Mouse (Mus musculus) yolk sac, embryonic 10.5 days (tissue): ENCODE results near the gene Olfr1278.
"Not testable (repeated sequence)": the region's sequence is repeated elsewhere in the genome, so short reads cannot be mapped to it uniquely, and the experiment has no call there.

Source experiments
- DNase-seq: peaks from one replicate; pipeline ENCODE4 v3.0.0-alpha.2; 2017; ENCODE audit warnings: low spot score

Gene Olfr1278

DNA sequence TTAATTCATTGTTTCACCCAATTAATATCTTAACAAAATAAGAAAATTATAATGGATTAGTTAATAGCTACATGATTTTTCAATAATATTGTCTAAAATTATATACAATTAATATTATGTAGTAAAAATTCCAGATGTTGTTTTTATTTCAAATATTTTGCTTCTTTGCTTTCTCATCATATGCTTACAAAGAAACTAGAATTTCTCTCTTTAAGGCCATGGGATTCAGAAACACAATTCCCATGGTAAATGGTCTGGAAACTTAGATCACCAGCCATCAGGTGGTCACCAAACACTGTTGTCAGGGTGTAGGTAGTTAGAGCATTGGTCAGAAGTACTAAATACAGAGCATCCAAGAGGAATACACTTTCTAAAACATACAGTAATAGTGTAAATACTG lies at the start of gene Olfr1278:
Gene Olfr1278, plus strand, starts transcription at position 301 of the 400 bp plus-strand sequence.
- no peak for DNase-seq

DNA sequence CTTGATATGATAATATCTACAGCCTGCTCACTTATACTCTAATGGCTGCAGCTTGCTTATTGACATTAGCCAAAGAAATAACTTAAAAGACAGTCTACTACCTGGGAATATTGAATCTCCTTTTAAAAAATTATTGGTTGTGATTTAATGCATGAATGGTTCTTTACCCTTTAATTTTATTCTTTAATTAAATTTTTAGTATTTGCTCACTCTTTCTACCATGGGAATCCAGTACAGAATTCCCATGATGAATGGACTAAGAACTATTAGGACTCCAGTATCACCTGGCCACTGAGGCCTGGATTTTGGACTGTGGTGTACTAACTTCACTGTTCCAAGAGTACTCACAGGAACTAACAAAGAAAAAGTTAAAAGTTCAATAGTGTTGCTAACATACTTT lies 35.7 kb upstream of the Olfr1278 start, which contains the start of gene Olfr1276:
Gene Olfr1276, plus strand, starts transcription at position 301 of the 400 bp plus-strand sequence.
- no peak for DNase-seq

DNA sequence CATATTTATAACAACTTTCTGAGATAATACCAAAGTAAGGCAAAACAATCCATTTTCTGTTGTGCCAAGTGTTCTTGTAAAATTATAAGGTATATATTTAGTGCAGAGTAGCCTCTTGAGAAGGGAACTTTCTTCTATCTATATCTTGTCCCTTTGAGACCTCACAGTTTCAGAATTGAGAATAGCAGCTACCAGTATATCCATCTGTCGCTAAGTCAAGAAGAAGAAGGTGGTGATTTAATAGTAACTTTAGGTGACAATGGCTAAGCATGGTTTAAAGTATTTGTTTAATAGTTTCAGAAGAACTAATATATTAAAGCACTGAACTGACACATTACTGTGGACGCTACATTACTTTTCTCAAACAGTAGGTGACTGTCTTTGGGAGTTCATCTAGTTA lies 15.9 kb upstream of the Olfr1278 start, which contains the start of gene Olfr1277:
Gene Olfr1277, minus strand, starts transcription at position 101 of the 400 bp plus-strand sequence.
- DNase-seq, result no peak

DNA sequence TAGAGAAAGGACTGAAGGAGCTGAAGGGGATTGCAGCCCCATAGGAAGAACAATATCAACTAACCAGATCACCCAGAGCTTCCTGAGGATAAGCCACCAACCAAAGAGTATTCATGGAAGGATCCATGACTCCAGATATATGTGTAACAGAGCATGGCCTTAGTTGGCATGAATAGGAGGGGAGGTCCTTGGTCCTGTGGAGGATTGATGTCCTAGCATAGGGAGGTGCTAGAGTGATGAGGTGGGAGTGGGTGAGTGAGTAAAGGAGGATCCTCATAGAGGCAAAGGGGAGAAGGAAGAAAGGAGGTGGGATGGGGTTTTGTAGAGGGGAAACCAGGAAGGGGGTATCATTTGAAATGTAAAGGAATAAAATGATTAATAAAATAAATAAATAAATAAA lies 8.6 kb downstream of the Olfr1278 start:
- DNase-seq, result no peak

DNA sequence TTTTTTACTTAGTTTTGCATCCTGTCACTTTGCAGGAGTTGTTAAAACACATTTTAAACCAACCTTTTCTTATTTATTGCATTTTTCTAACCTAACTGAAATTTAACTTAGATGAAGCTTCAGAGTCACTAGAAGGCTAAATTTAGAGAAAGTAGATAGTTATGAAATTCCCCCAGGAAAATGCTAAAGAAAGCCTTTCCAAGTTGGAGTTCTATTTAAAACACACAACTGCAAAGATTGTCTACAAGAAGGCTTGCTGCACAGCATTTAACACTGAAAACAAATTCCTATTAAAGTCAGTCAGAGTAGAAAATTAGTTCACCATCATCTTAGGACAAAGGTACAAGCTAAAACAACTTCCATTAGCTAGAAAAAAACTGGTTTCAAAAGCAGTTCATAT lies 10.4 kb downstream of the Olfr1278 start, which contains the start of gene Olfr1279:
Gene Olfr1279, plus strand, starts transcription at position 262 of the 400 bp plus-strand sequence.
- no peak for DNase-seq

DNA sequence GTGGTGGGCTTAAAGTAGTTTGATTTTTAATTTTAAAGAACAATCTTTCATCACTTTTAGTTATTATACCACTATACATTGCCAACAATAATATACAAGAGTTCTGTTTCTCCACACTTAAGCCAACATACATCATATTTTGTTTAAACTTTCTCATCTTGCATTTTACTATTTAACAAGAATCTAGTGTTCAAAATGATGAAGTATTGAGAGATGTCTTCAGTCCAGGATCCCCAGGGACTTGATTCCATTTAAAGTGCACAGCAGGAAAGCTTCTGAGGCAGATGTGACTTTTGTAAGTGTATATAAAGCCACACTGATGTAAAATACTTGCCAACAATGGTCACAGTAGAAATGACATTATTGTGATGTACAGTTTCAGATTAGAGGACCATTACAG lies 23.8 kb downstream of the Olfr1278 start, which contains the start of gene Olfr1280:
Gene Olfr1280, plus strand, starts transcription at position 301 of the 400 bp plus-strand sequence.
- DNase-seq, result no peak

DNA sequence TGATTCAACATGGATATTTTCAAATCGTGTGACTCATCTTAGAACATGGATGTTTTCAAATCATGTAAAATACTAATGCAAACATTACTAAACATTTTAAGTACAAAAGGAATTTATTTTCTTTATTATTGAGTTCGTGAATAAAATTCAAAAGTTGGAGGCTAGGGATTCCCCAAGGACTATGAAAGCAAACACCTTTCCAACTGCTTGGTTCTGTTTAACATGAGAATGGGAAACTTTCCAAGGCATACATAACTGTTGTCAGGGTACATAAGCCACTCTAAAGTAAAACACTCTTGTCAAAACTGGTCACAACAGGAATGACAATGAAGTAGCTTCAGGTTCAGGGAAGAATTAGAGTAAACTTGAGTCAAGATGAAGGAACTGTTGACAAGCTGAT lies 36.3 kb downstream of the Olfr1278 start, which contains the start of gene Olfr1281:
Gene Olfr1281, plus strand, starts transcription at position 301 of the 400 bp plus-strand sequence.
- no peak for DNase-seq

DNA sequence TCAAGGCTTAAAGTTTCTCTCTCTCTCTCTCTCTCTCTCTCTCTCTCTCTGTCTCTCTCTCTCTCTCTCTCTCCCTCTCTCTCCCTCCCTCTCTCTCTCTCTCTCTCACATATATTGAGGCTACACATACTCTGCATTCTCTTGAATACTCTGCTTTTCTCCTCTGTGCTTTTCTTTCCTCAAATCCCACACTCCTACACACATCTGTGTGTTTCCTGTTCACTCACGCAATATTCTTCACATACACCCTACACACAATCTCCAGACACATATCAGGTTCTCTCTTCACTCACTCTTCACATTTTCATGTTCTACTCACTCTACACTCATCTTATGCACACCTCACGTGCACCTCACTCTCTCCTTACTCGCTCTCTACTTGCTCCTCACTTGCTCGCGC lies 43.8 kb downstream of the Olfr1278 start:
- not testable (repeated sequence) for DNase-seq

DNA sequence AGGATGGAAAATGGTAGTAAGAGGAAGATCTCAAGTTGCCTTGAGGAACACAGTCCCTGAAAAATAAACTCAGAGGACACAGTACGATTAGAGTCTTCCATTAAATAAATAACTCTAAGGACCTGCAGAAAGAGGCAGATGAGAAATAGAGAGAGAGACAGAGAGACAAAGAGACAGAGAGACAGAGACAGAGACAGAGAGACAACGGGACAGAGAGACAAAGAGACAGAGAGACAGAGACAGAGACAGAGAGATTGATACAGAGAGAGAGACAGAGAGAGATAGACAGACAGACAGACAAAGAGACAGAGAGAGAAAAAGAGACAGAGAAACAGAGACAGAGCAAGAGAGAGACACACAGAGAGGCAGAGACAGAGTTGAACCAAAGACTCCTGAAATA lies 46.0 kb downstream of the Olfr1278 start, which contains the start of gene Olfr1282:
Gene Olfr1282, minus strand, starts transcription at position 101 of the 400 bp plus-strand sequence.
- no peak for DNase-seq
